Mouse (Mus musculus): ENCODE data around the gene Gm20683. TPM values are rescaled to one million over a fixed set of nuclear protein-coding genes. Genes with fewer than 3 reads are reported as not detected.
"Not testable (repeated sequence)": the region's sequence is repeated elsewhere in the genome, so short reads cannot be mapped to it uniquely, and the experiment has no call there.

Gm20683 gene
- polyA plus RNA-seq, 1 experiment = 29.1 TPM

DNA sequence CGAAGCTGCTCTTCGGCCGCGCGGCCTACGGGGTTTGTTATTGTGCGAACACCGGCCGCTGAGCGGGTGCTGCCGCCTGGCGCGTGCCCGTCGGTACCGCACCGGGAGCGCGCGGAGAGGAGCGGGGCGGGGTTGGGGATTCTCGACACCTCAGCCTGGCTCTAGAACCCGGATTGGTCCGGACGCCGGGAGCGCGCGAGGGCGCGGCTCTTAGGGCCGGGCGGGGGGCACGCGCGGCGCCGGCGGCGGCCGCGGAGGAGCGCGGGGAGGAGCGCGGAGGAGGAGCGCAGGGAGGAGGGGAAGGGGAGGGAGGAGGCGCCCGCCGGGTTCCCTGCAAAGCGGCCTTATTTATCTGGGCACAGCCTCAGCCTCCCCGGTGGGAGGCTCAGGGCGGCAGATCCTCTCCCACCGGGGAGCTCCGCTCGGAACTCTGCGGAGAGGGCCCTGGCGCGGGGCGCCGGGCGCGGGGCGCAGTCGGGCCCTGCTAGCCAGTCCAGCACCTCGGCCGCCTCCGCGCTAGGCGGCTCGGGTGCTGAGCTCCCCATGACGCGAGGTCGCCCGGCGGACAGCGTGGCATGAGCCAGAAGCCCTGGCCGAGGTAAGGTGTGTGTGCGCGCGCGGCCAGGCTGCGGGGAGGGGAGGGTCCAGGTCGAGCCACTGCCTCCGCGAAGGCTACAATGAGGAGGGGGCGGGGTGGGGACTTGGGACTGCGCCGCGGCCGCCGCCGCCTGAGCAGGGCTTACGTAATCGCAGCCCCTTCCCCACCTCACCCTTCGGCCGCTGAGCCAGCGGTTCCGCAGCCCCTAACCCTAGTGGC is 32.6 kb downstream of the Gm20683 start, which contains the start of gene Fbxl16:
TSS of gene Fbxl16 (plus strand) at position 297 of the 817 bp plus-strand sequence.
- peak; percentile 54 for DNase-seq
- no peak for TF ChIP-seq CTCF (IDR thresholded peaks at IDR 0.05; ENCODE audit: insufficient read depth, low read length)
- TF ChIP-seq POLR2A (IDR thresholded peaks at IDR 0.05; ENCODE audit: borderline replicate concordance, extremely low read depth, low read depth, low read length) = no peak
- Histone ChIP-seq H3K4me3 (replicated peaks; ENCODE audit: extremely low read depth, low read depth, low read length) (peak within 1 kb of the TSS; percentile 58), H3K4me1 (ENCODE audit: control insufficient read depth, insufficient read depth, low read length) (no peaks in the 10 kb centered on the region; the same call in 1 of the 2 replicates)
- 1% methylated on average over 86 of the region's 100 CpGs for WGBS

DNA sequence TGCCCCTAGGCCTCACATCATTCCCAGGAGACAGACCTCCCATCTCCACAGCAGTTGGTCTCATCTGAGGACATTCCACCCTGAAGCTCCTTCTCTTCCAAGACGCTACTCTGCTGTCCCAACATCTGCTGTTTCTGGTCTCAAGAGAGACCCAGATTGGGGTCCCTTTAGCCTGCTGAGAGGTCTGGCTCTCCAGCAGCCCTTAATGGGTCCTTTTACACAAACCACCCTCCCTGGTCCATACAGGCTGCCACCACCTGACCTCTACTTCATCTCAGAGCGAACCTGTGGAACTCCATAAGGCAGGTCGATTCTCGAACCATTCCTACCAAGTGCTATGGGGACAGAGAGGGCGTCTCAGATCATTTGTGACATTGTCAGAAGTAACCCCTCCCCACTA is 33.5 kb downstream of the Gm20683 start:
- no peak for TF ChIP-seq CTCF (IDR thresholded peaks at IDR 0.05; ENCODE audit: insufficient read depth, low read length)
- no peak for TF ChIP-seq POLR2A (IDR thresholded peaks at IDR 0.05; ENCODE audit: borderline replicate concordance, extremely low read depth, low read depth, low read length)
- 37% methylated on average over 5 of the region's 5 CpGs for WGBS
- Histone ChIP-seq H3K4me1 (ENCODE audit: control insufficient read depth, insufficient read depth, low read length) (no peaks in the 10 kb centered on the region; the same call in 1 of the 2 replicates), H3K4me3 (replicated peaks; ENCODE audit: extremely low read depth, low read depth, low read length) (no peak overlapping the region)
- no peak for DNase-seq

DNA sequence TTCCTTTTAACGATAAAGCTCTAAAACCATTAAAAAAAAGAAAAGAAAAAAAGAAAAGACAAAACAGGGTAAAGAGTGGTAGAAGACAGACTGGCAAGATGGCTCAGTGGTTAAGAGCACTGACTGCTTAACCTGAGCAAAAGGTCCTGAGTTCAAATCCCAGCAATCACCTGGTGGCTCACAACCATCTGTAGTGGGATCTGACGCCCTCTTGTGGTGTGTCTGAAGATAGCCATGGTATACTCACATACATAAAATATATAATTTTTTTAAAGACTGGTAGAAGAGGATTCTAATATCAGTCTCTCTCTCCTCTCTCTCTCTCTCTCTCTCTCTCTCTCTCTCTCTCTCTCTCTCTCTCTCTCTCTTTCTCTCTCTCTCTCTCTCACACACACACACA is 34.1 kb downstream of the Gm20683 start:
- DNase-seq; H3K4me1 ChIP-seq (ENCODE audit: control insufficient read depth, insufficient read depth, low read length); H3K4me3 ChIP-seq (replicated peaks; ENCODE audit: extremely low read depth, low read depth, low read length): not testable (repeated sequence)
- WGBS = 40% methylated on average over 2 of the region's 2 CpGs

DNA sequence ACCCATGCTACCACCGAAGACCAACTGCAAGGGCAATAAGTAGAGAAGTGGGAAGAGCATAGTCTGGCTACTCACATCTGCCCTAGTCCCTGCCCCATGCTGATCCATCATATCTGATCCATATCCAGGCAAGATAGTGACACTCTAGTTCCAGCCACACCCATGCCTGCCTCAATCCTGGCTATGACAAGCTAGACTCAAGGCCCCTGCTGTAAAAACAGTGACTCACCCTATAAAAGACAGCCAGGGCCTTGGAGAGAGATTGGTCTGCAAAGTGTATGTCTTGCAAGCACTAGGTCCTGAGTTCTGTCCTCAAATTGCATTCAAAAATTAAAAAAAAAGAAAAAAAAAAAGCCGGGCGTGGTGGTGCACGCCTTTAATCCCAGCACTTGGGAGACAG is 35.1 kb downstream of the Gm20683 start:
- no peak for DNase-seq
- WGBS = 77% methylated on average over 4 of the region's 4 CpGs
- Histone ChIP-seq H3K4me1 (ENCODE audit: control insufficient read depth, insufficient read depth, low read length) (no peaks in the 10 kb centered on the region; the same call in 1 of the 2 replicates), H3K4me3 (replicated peaks; ENCODE audit: extremely low read depth, low read depth, low read length) (no peak overlapping the region)
- no peak for TF ChIP-seq CTCF (IDR thresholded peaks at IDR 0.05; ENCODE audit: insufficient read depth, low read length)
- TF ChIP-seq POLR2A (IDR thresholded peaks at IDR 0.05; ENCODE audit: borderline replicate concordance, extremely low read depth, low read depth, low read length) = no peak

DNA sequence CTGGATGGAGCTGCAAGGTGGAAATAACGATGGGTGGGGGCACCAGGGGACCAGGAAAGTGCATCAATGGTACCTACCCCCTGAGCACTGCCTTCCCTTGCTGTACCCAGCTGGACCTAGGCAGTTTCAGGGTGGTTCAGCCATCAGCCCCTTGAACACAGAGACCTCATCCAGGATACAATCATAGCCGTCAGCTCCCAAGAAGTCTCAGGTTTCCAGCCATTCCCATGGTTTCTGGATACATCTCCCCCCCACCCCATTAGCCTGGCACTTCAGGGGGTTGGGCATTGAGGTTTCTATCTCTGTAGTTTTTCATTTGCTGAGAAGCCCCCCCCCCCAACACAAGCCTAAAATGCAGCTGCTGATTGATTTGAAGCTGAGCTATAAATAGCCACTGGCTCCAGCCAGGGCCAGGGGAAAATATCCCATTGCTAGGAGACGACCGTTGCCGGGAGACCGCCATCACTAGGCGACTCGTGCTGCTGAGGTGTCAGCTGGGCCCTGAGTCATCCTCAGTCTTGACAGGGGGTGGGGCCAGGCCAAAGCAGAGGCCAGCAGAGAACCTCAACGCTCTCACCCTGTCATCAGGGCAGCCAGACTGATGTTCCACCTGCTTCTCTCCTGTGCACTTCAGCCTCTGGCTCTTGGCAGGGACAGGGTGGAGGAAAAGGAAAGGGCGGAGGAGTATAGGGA is 38.6 kb downstream of the Gm20683 start:
- 4% methylated on average over 10 of the region's 10 CpGs for WGBS
- no peak for TF ChIP-seq POLR2A (IDR thresholded peaks at IDR 0.05; ENCODE audit: borderline replicate concordance, extremely low read depth, low read depth, low read length)
- TF ChIP-seq CTCF (IDR thresholded peaks at IDR 0.05; ENCODE audit: insufficient read depth, low read length) = no peak
- no peaks in the 10 kb centered on the region for H3K4me1 ChIP-seq (ENCODE audit: control insufficient read depth, insufficient read depth, low read length)
- H3K4me3 ChIP-seq (replicated peaks; ENCODE audit: extremely low read depth, low read depth, low read length) = no peak overlapping the region
- no peak for DNase-seq

DNA sequence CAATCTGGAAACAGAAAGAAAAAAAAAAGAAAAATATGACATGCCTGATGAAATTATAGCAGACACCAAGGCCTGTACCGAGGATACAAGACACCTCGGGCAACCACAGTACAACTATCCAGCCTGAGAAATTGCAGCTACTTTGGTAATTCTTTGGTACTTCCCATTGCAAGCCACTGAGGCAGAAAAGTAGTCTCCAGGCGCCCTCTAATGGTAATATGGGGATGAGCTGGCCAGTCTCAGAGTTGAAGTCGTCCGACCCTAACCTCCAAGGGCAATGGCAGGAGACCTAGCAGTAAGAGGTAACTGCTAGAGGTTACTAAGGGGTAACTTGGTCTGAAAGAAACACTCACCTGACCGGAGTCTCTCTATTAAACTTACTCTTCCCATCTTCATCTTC is 40.5 kb downstream of the Gm20683 start:
- H3K4me1 ChIP-seq (ENCODE audit: control insufficient read depth, insufficient read depth, low read length) = peaks cover 7% of the 10 kb centered on the region; the same call in 1 of the 2 replicates
- TF ChIP-seq CTCF (IDR thresholded peaks at IDR 0.05; ENCODE audit: insufficient read depth, low read length) (peak; percentile 76), POLR2A (IDR thresholded peaks at IDR 0.05; ENCODE audit: borderline replicate concordance, extremely low read depth, low read depth, low read length) (no peak)
- 4% methylated on average over 6 of the region's 6 CpGs for WGBS
- peak; percentile 45 for DNase-seq
- H3K4me3 ChIP-seq (replicated peaks; ENCODE audit: extremely low read depth, low read depth, low read length) = no peak overlapping the region

DNA sequence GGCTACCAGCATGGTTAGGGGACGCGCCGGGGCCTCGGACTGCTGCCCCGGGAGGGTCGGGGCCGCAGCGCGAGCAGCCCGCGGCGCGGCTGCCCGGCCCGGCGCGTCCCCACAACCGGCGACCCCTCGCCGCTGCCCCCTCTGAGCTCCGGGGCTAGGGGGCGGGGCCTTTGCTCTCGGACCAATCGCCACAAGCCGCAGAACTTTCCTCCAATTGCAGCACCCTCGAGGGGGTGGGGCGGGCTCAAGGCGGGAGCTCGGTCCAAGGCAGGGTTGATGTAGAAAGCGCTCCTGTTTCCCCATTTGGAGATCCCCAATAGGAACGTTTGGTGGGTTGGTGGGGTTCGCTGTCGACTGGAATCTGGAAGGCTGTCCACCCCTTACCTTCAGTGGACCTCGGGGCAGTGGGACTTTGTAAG is 44.6 kb downstream of the Gm20683 start, which contains the start of gene Metrn:
TSS of gene Metrn (minus strand) at position 186 of the 419 bp plus-strand sequence.
- peaks cover 11% of the 10 kb centered on the region for H3K4me1 ChIP-seq (ENCODE audit: control insufficient read depth, insufficient read depth, low read length)
- peak within 1 kb of the TSS; percentile 74 for H3K4me3 ChIP-seq (replicated peaks; ENCODE audit: extremely low read depth, low read depth, low read length)
- peak; percentile 83 for DNase-seq
- 1% methylated on average over 35 of the region's 35 CpGs for WGBS
- TF ChIP-seq CTCF (IDR thresholded peaks at IDR 0.05; ENCODE audit: insufficient read depth, low read length) (no peak), POLR2A (IDR thresholded peaks at IDR 0.05; ENCODE audit: borderline replicate concordance, extremely low read depth, low read depth, low read length) (no peak)

DNA sequence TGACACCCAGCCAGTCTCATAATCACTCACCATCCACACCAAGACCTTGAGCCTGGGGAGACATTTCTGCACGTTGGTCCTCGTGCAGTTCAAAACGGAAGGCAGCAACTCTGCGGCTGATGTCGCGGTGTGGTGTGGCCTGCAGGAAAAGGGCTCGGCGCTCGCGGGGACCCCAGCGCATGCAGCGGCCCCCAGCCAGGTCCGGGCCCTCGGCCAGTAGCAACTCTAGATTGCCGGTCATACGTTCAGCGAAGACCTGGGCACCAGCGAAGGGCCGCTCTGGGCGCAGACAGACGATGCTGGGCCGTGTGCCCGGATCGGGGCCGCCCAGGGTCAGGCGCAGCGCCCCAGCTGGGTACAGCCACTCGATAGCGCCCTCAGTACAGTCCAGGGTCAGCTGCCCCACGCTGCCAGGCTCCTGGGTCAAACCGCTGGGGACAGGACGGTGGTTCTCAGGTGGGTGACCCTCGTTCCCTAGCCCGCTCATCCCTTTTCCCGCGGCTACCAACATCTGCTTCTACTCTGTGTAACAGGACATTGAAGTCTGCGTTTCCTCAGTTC is 45.3 kb downstream of the Gm20683 start:
- Histone ChIP-seq H3K4me1 (ENCODE audit: control insufficient read depth, insufficient read depth, low read length) (peaks cover 13% of the 10 kb centered on the region), H3K4me3 (replicated peaks; ENCODE audit: extremely low read depth, low read depth, low read length) (peak overlapping the region; percentile 74)
- TF ChIP-seq POLR2A (IDR thresholded peaks at IDR 0.05; ENCODE audit: borderline replicate concordance, extremely low read depth, low read depth, low read length) = no peak
- no peak for TF ChIP-seq CTCF (IDR thresholded peaks at IDR 0.05; ENCODE audit: insufficient read depth, low read length)
- WGBS = 2% methylated on average over 37 of the region's 37 CpGs
- peak; percentile 33 for DNase-seq

DNA sequence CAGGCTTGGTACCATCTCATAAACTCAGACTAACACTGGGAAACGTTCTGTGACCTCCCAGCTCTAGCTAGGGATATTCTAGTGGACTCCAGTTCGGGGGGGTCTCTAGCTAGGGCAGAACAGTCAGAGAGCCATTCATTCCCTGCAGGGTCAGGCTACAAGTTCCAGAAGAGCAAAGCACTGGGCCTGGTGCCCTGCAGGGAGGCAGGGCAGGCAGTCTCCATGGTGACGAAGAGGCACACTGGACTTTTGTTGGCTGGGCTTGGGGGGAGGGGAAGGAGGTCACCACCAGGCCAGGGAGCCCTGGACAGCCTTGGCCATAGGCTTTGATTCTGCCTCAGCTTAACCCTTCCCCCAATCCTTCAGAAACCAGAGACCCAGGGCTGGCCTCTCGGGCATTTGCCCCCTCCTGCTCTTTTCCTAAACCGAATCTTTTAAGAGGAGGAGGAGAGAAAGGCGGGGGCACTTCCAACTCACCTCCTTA is 45.9 kb downstream of the Gm20683 start, which contains the start of gene AC134908.4:
TSS of gene AC134908.4 (minus strand) at position 51 of the 484 bp plus-strand sequence.
- DNase-seq = no peak
- Histone ChIP-seq H3K4me1 (ENCODE audit: control insufficient read depth, insufficient read depth, low read length) (peaks cover 14% of the 10 kb centered on the region), H3K4me3 (replicated peaks; ENCODE audit: extremely low read depth, low read depth, low read length) (peak within 1 kb of the TSS; percentile 74)
- no peak for TF ChIP-seq CTCF (IDR thresholded peaks at IDR 0.05; ENCODE audit: insufficient read depth, low read length)
- TF ChIP-seq POLR2A (IDR thresholded peaks at IDR 0.05; ENCODE audit: borderline replicate concordance, extremely low read depth, low read depth, low read length) = no peak
- WGBS = 49% methylated on average over 6 of the region's 6 CpGs
